Mouse (Mus musculus) spleen, postnatal 4 days (tissue): Measurements from ENCODE around the gene Dgki.
A peak's percentile ranks its signal among the peaks of the same experiment; 100 is the strongest.
"Not testable (repeated sequence)": the region's sequence is repeated elsewhere in the genome, so short reads cannot be mapped to it uniquely, and the experiment has no call there.

Experiments
- DNase-seq, 2 experiments: peaks; one replicate each; pipeline ENCODE4 v3.0.0; 2022; ENCODE audit warnings: low spot score in 2 of 2

Dgki gene

GRCm38 (mm10) chr6:37149196-37149595, 150.8 kb downstream of the Dgki start:
- no peak for DNase-seq

- no peak for DNase-seq
Observed at GRCm38 (mm10) chr6:37147431-37148022, 152.5 kb downstream of the Dgki start.

GRCm38 (mm10) chr6:37143867-37144163, 156.2 kb downstream of the Dgki start:
- DNase-seq, result no peak

DNA sequence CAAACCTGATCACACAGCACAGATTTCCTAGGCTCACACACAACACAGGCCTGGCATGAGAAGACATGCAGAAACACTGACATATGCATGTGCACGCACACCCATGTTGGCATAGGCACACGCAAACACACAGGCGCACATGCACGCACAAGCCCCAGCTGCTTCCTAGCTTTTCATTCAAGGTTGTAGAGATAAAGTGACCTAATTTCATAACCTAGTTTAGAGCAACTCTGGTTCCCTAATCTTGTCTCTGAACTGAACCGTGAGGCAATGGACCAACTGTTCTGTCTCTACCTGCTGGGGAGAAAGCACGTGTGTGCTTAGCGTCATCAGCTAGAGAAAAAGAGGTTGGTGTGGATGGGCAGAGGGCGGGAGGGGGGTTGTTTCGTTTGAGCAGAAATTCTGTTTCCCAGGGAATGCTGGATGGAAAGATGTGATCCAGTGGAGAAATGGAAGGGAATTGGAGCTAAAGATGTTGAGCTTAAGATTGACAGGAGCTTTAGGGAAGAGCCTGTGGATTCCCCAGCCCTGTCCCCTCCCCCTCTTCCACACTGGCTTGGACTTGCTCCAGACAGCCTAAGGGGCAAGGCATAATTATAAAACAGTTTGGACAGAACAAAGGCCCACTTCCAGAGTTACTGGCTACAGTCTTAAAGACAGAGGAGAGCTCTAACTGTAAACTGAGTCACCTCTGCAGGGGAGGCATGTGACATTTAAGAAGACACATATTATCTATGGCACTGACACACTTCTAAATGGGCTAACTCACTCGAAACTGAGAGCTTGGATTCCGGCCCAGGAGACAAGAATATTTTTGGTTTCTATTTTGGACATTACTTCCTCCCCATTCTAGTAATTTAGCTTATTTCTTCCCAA, 156.8 kb downstream of the Dgki start:
- DNase-seq, result no peak

- no peak for DNase-seq
Observed at GRCm38 (mm10) chr6:37138816-37139215, 161.2 kb downstream of the Dgki start.

DNA sequence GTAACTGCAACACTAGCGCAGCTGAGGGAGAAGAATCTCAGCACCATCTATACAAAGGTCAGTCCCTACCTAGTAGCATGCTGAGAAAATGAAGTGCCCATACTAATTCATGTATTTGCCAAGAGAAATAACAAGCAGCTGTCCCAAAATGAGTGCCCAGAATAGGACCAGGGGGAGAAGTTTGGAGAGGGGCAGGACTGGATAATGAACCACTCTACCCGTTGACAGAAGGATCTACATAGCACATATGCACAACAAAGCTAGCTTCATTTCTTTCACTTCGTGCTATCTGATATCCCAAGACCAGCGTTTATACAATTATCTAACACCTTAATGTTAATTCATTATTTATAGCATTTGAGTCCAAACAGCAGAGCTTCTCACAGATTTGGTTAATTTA, 168.7 kb downstream of the Dgki start:
- DNase-seq, result no peak

- no peak for DNase-seq
Observed at GRCm38 (mm10) chr6:37120417-37121154, 179.4 kb downstream of the Dgki start.

DNA sequence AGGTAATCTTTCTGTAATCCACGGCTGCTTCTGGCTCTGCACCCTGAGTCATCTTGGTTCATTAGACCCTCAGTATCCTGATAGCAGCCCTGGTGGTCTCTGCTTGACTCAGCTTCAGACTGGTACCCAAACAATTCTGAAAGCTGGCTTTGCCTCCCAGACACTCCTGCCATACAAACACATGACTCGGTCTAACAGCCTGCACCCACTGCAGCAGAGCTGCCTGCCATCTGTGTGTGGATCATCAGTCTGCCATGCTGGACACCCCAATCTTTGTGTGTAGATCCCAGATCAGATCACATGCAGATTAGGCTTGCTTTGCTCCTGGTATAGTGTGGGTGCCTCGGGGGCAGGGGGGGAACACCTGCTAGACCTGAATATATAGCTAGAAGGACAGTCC, 180.8 kb downstream of the Dgki start:
- no peak for DNase-seq

GRCm38 (mm10) chr6:37113048-37113447, 186.9 kb downstream of the Dgki start:
- no peak for DNase-seq

- not testable (repeated sequence) for DNase-seq
Observed at GRCm38 (mm10) chr6:37106236-37106635, 193.7 kb downstream of the Dgki start.

DNA sequence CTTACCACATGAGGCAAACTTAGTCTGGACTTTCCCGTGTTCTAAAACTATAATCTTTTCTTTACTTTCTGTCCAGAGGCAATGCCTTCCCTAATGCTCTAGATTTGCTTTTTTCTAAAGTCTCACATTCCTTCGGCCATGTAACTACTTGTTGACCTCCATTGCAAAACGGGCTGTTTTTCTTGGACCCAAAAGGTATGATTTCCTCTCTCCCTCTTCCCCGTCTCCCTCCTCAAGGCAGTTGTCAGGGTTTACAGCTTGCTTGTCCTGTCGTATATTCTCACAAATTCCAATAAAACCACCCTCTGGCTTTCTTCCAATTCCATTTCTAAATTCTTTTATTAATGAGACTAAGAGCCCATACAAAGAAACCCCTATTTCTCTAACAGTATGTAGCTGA, 199.6 kb downstream of the Dgki start:
- DNase-seq, result no peak

DNA sequence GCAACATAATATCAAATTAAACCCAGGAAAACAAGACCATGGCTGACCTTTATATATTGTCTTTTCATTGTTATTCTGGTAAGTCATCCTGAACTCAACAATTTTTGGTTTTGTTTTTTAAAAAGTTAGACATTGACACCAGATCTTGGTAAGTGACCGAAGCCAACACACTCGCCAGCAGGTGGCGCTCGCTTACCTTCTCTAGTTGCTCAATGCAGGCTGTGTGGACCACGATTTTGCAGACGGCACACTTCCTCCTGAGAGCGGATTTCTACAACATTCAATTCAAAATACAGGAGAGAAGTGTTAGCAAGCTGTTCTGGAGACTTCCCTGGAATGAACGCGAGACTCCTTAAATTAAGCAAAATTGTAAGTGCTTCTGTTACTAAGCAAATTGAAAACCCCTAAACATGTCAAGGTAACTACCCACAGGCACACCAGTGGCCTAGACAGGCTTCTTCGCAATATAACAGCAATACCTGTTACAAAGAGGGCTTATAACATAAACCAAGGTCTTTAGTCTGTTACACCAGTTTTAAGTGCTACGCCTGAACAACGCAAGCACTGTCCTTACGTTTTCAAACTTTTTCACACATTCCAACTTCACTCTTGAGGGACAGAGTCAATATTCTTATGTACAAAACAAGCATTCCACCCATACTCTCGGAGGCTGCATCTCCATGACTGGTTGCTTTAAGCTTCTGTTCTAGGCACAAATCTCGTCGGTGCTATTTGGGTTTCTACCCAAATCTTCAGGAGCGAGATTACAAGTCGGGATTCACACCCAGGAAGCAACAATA, 202.4 kb downstream of the Dgki start:
- DNase-seq, result peak; percentile 60 to 84

DNA sequence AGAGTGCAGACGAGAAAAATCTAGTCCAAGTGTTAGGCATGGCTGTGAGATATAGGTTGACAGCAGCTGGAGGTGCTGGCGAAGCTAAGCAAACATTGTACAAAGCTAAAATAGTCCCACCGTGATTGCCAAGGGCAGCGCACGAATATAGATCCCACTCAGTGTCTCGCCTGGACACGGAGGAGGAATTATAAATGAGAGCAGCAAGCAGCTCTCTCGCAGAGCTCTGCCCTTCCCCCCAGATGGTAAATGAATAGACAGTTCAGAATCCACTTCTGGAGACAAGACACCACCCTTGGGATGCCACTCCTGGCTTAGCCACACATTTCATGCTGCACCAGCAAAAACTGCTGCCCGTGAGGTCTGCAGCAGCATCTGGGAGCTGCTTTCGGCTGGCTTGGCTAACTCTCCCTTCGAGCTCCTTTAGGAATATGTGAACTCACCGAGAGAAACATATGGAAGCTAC, 203.1 kb downstream of the Dgki start:
- no peak for DNase-seq

GRCm38 (mm10) chr6:37089148-37090111, 210.6 kb downstream of the Dgki start:
- no peak for DNase-seq

DNA sequence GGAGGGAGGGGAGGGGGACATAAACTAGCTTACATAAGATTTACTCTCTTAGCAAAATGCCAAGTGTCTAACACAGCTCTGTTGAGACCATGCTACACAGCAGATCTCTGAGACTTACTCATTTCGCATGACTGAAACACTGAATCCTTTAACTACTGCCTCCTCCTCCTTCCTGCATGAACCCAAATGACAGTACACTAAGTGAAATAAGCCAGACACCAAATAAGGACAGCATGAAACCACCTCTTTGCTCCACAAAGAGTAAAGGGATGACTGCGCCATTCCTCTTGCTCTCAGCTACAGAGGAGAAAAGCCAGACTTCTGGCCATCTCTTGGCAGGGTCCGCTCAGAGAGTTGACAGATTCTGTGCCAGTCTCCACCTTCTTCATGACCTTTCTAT, 217.0 kb downstream of the Dgki start:
- no peak for DNase-seq

- no peak for DNase-seq
Observed at GRCm38 (mm10) chr6:37072401-37073016, 227.5 kb downstream of the Dgki start.

DNA sequence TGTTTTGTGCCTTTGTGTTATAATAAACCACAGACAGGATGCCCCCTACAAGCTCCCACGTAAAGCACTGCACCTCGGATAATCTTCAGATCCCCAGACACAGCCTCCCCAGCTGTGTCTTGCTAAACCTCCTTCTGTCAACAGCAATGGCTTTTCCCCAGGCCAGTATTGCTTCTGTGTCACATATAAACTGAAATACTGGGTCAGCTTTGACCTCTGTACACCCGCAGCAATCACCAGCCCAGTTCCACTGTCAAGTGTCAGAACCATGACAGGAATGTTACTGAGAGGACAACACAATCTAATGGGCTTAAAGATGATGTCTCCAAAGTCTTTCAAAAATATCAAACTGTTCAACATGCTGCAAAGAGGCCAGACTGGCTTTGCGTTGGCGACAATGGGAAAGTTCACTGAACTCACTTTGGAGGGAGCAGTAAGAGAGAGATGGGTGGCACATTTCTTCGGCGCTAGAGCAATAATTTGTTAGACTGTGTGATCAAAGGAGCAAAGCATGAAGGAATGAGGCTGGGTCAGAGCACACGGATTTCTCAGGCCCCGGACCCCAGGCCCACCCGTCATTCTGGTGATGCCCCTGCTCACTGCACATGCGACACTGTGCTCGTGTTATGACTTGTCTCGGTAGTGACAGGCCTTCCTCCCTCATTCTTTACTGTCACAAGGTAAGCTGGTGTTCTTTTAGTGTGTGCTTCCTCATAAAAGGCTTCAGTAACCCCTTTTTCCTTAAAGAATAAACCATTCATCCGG, 230.0 kb downstream of the Dgki start:
- DNase-seq, result no peak

DNA sequence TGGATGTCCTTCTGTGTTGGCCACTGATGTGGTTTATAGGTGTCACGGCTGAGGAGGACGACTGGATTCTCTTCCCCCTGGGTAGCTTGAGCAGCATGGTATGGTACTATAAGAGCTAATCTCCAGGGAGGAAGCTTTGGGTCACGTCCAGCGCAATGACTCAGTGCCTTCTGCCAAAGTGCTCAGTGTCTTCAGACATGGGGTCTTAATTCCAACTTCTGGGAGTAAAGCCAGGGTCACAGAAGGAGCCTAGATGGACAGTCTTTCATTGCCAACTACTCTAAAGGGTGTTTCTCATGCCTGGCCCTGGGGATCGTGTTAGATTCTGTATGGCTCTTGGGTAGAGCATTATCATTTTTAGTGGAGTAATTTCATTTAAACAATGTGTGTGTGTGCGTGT, 231.2 kb downstream of the Dgki start:
- no peak for DNase-seq

DNA sequence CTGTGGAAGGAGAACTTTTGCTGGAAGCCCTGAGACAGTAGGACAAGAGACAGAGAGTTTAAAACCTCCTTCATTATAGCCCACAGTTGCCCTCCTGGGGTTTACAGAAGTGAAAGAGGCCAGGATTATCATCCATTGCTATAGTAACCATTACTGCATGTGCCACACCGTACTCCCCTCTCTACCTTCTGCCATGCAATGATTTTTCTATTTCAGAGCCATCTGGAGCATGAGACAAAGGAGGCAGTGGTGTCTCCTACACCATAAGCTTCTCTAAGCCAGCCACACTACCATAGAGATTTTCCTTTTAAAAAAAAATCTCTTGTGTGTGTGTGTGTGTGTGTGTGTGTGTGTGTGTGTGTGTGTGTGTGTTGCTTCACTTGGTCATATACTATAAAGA, 232.6 kb downstream of the Dgki start:
- no peak for DNase-seq
